Mouse (Mus musculus) thymus, postnatal 14 days (tissue): Measurements from ENCODE around the gene Gm3139.
"Not testable (repeated sequence)": the region's sequence is repeated elsewhere in the genome, so short reads cannot be mapped to it uniquely, and the experiment has no call there.

Experiments
- DNase-seq: peaks from one replicate; pipeline ENCODE4 v3.0.0; 2021

The Gm3139 gene

GRCm38 (mm10) chr5:94525987-94526386 is at the start of gene Gm3139:
Gene Gm3139 (plus strand): TSS chr5:94526287.
- not testable (repeated sequence) for DNase-seq
